Mouse (Mus musculus) MEL (cell line): ENCODE data around the gene Ift57.

ENCODE experiments used
- CTCF ChIP-seq, 3 experiments: IDR thresholded peaks in 2 of 3; conservative IDR thresholded peaks in 1 of 3; 2 replicates each; pipeline ENCODE4 v1.5.1; 2011 to 2012; ENCODE audit warnings: low read length in 3 of 3, low read depth in 2 of 3, mild to moderate bottlenecking in 2 of 3, improper control_type of control experiment in 1 of 3, inconsistent platforms in 1 of 3, mixed read lengths in 1 of 3, moderate library complexity in 1 of 3; ENCODE audit not compliant: control insufficient read depth in 1 of 3, insufficient read depth in 1 of 3, poor library complexity in 1 of 3, severe bottlenecking in 1 of 3
- ETS1 ChIP-seq: IDR thresholded peaks from 2 replicates; pipeline ENCODE4 v1.6.1; 2012; ENCODE audit warnings: low read depth, mild to moderate bottlenecking, inconsistent platforms, low read length, improper control_type of control experiment, moderate library complexity
- POLR2A ChIP-seq, 2 experiments: IDR thresholded peaks; 2 replicates each; pipeline ENCODE4 v1.6.1; 2011 to 2012; ENCODE audit warnings: low read length in 2 of 2, mild to moderate bottlenecking in 2 of 2, control low read depth in 1 of 2, improper control_type of control experiment in 1 of 2, low read depth in 1 of 2, moderate library complexity in 1 of 2; ENCODE audit not compliant: control insufficient read depth in 1 of 2, insufficient read depth in 1 of 2, poor library complexity in 1 of 2
- POLR2AphosphoS2 ChIP-seq: IDR thresholded peaks from 2 replicates; pipeline ENCODE4 v1.6.1; 2011; ENCODE audit warnings: low read length, improper control_type of control experiment
- POLR2AphosphoS5 ChIP-seq: IDR thresholded peaks from 2 replicates; pipeline ENCODE4 v1.6.1; 2012; ENCODE audit warnings: low read depth, borderline replicate concordance, mild to moderate bottlenecking, inconsistent platforms, low read length, moderate library complexity, mixed read lengths
- SIN3A ChIP-seq: IDR thresholded peaks from 2 replicates; pipeline ENCODE4 v1.6.1; 2012; ENCODE audit warnings: low read length, improper control_type of control experiment, inconsistent platforms
- USF1 ChIP-seq: IDR thresholded peaks from 2 replicates; pipeline ENCODE4 v1.6.1; 2014; ENCODE audit warnings: low read depth, mild to moderate bottlenecking, inconsistent platforms, low read length, improper control_type of control experiment, moderate library complexity
- ZKSCAN1 ChIP-seq: IDR thresholded peaks from 2 replicates; pipeline ENCODE4 v1.6.1; 2012; ENCODE audit warnings: low read depth, mild to moderate bottlenecking, inconsistent platforms, low read length, improper control_type of control experiment, moderate library complexity
- ZMIZ1 ChIP-seq: IDR thresholded peaks from 2 replicates; pipeline ENCODE4 v1.6.1; 2012; ENCODE audit warnings: low read depth, mild to moderate bottlenecking, inconsistent platforms, low read length, improper control_type of control experiment, moderate library complexity

DNA sequence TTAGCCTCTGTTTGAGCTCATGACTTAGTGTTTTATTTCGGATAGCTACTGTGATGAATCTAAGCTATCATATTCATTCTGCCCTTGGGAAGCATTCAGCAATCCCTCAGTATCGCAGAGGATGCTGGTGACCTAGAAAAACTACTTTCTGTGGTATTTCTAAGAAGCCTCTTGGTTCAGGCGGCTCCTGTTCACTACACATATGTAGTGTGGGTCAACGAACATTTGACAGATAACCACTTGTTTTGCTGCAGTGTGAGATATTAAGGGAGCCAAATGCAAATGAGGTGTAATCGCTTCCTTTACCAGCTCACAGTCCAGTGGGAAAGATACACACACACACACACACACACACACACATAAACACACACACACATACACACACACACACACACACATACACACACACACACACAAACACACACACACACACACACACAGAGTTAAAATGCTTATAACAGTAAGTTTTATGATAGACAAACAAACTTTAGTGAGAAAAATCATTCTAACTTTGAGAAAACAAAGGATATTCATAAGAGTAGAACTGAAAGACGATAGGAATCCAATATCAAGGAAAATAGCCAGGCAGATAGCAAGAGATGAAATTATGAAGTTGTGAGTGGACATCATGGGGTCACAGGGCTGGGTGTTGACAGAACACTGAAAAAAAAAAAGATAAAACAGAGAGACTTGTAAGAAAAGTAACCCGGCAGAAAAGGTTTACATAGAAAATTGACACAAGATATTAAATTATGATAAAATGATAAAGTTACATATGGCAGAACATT is 72.8 kb downstream of the Ift57 start:
- TF ChIP-seq ZMIZ1 (no peak), POLR2AphosphoS5 (no peak), CTCF (IDR thresholded peaks at IDR 0.05 in 2 of 3, conservative IDR thresholded peaks at IDR 0.05 in 1 of 3; ENCODE audit: control insufficient read depth in 1 of 3, insufficient read depth in 1 of 3, low read depth in 2 of 3, low read length in 3 of 3, poor library complexity in 1 of 3, severe bottlenecking in 1 of 3) (no peak), USF1 (no peak), ZKSCAN1 (no peak), SIN3A (peak; percentile 84), POLR2A (IDR thresholded peaks at IDR 0.05; ENCODE audit: control insufficient read depth in 1 of 2, insufficient read depth in 1 of 2, low read depth in 1 of 2, low read length in 2 of 2, poor library complexity in 1 of 2) (peak in 1 of 2 experiments; percentile 32; a peak in 1 of 4 replicates), POLR2AphosphoS2 (no peak), ETS1 (peak; percentile 92)
